Mouse (Mus musculus) hindlimb bud, embryonic 11.5 days (tissue): ENCODE results near the gene 1190005I06Rik.

Experiments used
- DNase-seq: peaks from one replicate; pipeline ENCODE4 v3.0.0-alpha.2; 2012; ENCODE audit warnings: low read depth, low spot score; ENCODE audit errors: extremely low spot score

Gene 1190005I06Rik

DNA sequence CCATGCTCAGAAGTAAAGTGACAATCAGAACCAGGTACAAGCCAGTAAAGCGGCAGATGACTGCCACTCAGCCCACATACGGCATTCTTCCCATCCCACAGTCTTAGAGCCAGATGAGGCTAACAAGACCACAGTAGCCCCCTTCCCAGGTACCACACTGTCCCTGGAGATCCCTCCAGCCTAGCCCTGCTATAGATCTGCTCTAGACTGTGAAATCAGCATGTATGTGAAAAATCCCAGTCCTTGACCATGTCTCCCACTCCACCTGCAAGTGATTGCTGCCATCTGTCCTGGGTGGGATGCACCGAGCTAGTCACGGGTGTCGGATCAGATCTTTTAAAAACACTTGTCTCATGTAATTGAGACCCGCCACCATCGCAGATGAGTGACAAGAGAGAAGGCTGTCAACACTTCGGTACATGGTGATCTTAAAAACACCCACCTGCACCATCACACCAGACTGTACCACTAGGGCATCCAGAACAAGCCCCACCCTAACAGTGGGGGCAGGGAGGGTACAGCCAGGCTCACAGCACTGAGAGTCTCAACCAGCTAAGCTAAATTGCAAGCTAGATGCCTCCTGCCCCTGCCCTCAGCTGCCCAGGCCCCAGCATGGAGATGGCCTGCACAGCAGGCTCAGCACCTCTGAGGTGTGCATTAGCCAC is 67.0 kb downstream of the 1190005I06Rik start:
- DNase-seq, result no peak

DNA sequence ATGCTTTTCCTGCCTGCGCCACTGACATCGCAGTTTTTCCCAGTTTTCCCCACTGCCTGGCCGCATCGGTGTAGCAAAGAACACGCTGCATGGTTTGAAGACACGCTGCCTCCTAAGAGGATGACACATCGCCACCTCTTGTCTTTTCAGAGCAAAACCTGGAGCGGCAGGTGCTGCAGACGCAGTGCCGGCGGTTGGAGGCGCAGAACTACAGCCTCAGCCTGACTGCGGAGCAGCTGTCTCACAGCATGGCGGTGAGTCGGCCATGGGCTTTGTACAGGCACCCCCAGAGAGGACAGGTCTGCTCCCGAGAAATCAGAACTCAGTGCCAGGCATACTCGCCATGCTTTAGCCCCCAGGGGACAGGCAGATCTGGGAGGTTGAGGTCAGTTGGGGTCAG is 69.6 kb downstream of the 1190005I06Rik start:
- no peak for DNase-seq

DNA sequence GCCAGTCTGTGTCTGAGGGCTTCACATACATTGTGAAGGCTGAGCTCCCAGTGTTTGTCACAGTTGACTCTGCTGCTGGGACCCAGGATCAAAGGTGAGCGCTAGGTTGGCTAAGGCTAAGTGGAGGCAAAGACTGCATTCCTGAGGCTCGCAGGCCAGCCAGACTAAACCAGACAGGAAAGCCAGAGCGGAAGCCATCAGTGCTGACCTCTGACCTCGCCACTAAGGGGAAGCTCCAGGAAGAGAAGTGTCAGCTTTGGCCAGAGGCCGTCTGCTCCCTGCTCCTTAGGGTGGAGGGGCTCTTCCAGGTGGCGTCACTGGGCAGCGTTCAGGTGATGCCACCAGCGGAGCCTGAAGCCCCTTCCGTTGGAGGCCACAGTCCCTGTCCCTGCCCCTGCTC is 71.6 kb downstream of the 1190005I06Rik start:
- DNase-seq, result no peak

DNA sequence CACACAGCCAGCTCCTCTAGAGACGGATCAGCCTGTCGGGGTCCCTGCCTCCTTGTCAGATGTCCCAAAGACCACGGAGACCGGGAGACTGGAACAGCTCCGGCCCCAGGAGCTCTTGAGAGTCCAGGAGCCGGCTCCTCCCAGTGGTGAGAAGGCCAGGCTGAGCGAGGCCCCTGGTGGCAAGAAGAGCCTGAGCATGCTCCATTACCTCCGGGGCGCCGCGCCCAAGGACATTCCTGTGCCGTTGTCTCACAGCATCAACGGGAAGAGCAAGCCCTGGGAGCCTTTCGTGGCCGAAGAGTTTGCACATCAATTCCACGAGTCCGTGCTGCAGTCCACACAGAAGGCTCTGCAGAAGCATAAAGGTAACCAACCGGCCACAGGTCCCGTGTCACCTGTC is 72.5 kb downstream of the 1190005I06Rik start:
- no peak for DNase-seq

DNA sequence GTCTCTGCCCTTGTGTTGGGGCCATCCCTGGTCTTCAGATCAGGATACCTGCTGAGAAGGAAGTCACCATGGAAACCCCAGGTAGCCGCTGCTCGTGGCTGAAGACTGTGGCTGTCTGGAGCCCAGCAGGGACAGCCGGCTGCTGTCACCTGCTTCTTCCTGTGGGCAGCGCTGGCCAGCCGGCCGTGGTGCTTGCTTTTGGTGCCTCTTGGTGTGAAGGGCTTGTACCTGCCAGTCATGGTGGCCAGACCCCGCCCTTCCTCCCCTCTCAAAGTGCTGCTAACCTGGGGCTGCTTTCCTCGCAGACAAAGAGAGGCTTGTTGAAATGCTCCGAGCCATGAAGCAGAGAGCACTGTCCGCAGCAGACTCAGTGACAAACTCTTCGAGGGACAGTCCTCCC is 73.6 kb downstream of the 1190005I06Rik start:
- DNase-seq, result no peak

DNA sequence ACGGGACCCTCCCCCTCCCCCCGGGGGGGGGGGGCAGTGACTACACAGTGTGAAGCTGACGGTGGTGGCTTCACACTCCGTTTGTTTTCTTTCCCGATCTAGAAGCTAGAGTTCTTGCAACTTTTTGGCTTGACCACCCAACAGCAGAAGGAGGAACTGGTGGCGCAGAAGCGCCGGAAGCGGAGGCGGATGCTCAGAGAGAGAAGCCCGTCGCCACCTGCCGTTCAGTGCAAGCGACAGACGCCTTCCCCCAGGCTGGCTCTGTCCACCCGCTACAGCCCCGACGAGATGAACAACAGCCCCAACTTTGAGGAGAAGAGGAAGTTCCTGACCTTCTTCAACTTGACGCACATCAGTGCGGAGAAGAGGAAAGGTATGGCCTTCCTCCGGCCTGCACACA is 74.9 kb downstream of the 1190005I06Rik start:
- DNase-seq, result no peak

DNA sequence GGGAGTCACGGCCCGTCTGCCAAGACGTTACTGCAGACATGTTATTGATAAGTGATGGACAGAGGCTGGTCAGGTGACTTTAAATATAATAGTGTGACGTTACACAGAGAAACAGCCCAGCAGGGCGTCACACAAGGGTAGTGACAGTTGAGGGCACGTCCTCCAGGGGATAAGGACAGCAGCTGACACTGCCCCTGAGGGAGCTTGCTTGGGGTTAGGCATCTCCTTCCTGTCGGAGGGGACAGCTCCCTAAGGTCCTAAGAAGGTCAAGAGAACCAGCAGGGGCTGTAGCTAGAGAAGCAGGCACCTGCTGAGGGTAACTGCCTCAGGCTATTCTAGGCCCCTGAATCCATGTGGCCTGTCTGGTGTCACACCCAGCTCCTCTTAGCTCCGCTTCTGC is 75.9 kb downstream of the 1190005I06Rik start:
- no peak for DNase-seq

DNA sequence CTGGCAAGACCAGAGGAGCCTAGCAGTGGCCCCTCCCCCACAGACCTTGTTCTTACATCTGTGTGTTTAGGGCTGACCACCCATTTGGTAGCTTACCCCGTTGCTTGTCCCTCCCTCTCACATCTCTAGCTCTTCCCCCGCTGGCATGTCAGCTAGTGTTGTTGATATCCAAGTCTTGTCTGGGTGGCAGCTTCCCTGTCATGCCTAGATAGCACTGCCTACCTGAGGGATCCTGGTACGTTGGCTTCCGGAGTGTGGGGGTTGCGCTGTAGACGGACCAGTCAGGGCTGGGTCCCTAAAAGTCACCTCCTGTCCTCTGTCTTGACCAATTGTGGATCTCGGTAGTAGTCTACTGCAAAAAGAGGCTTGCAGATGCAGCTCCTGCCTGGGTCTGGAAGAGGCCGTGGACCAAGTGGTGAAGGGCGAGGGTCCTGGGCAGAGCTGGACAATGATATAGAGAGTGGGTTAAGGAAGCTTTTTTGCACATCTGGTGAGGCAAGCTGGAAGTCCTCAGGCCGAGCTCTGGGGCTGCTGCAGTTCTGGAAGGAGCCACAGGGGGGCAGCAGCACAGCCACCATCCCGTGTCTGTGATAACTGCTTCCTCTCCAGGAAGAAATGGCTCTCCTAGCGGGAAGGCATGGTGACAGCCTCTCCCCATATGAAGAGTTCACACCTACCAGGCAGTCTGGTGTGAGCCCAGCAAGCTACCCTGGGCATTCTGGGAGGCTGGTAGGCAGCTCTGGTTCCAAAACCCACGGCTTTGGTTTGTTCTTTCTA is 77.3 kb downstream of the 1190005I06Rik start:
- no peak for DNase-seq

DNA sequence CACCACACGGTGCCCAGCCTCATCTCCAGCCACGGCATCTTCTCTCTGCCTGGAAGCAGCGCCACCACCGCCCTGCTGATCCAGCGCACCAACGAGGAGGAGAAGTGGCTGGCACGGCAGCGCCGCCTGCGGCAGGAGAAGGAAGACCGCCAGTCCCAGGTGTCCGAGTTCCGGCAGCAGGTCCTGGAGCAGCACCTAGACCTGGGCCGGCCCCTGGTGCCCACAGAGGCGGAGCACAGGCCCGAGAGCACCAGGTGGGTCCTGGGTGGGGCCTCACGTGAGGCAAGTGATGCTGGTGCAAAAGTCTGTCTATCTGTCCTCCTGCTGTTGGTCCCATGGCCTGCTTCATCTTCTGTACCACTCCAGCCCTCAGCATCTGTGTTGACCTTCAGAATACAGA is 78.3 kb downstream of the 1190005I06Rik start:
- DNase-seq, result no peak

DNA sequence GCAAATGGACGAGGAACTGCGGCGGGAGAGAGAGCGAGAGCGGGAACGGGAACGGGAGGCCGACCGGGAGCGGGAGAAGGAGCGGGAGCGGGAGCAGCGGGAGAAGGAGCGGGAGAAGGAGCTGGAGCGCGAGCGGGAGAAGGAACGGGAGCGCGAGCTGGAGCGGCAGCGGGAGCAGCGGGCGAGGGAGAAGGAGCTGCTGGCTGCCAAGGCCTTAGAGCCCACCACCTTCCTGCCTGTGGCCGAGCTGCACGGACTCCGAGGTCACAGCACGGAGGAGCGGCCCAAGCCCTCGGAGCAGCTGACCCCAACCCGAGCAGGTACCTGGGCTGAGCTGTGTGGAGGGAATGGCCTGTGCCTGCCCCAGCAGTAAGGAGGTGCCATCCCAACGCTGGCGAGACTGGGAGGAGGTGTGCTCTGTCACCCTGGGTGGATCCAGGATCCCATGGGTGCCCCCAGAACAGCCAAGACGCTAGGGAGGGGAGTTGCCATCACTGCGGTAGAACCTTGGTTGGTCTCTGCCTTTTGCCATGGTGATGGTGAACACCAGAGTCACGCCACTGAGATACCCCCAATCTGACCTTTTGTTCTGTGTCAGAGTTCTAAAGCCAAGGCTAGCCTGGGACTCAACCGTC is 79.2 kb downstream of the 1190005I06Rik start:
- no peak for DNase-seq

DNA sequence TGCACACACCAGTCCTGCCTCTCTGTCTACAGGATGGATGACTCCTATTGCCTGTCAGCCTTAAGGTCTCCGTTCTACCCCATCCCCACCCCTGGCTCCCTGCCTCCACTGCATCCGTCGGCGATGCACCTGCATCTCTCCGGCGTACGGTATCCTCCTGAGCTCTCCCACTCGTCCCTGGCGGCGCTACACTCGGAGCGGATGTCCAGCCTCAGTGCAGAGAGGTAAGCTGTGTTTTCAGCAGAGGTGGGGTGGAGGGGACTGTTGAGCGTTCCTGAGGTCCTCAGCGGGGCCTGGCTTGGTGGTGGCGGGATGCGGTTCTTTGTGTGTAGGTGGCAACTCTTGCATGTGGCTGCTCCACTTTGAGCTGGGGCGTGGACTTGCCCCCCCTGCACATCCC is 79.7 kb downstream of the 1190005I06Rik start:
- no peak for DNase-seq

DNA sequence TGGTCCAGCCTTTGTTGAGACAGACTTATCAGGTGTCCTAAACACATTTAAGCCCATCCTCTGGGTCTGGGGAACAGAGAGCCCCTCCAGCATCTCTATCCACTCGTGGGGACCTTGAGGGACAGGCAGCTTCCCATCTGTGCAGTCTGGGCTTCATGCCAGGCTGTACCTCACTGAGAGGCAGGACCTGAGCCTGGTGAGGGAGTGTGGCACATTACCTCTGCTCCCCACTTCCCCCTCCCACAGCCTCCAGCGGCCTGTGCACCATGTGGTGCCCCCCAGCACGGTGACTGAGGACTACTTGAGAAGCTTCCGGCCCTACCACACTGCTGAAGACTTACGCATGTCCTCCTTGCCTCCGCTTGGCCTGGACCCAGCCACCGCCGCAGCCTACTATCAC is 80.8 kb downstream of the 1190005I06Rik start:
- no peak for DNase-seq

DNA sequence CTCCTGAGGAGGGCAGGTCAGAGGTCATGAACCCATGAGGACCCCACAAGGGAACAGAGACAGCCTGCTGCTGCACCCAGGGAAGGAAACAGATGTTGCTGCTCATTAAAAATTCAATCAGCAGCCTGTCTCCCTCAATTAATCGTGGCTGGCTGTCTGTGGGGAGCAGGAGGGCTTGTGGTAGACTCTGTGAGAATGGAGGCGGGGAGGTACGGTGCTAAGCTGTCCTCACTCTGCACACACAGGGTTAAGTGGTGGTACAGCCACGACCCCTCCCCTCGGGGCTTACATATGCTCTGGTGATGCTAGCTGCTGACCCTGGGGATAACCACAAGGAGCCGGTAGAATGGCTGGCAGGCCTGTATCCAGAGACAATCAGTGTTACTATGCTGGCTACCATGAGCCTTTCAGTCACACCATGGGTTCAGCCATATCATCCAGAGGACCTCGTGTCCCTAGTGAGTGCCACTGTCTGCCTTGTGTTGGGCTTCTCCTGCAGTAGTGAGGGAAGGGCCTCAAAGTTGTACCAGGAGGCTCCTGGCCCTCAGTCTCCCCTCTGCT is 82.2 kb downstream of the 1190005I06Rik start:
- no peak for DNase-seq

DNA sequence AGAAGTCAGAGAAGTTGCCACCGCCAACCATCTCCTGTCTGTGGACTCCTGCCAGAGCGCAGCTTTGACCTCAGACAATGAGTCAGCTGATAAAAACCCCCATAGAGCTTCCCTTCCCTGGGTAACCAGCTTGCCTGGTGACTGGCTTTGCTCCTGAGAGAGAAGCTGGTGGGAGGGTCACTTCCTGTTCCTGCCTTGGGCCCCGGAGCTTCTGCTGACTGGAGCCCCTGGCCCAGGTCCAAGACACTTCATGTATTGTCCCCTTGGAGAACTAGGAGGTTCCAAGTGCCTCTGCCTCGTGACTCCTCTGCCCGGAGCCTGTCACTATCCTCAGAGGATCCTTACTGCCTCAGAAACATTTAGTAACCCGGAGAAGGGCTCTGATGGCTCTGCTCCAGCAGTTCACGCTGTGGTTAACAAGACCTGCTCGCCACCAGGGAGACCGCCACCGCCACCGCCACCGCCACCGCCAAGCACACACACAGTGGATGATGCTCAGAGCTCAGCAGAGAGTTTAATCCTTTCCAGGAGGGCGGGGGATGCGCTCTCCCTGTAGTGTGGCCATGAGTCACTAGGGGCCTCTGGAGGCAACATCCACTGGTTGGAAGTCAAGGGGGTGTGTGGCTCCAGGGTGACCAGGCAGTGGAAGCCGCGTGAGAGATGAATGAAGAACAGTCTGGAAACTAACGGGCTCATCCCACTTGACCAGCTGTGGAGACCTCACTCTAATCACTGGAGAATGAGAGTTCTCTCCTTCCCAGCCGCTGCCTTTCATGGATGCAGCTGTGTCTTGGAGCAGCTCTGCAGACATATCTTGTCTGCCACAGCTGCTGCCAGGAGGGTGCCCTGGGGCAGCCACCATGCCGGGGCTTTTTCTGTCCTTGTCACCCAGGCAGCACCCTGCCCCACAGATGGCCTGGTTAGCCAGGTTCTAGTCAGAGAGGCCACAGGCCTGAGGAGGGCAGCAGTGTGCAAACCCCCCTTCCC is 83.3 kb downstream of the 1190005I06Rik start:
- DNase-seq, result no peak

DNA sequence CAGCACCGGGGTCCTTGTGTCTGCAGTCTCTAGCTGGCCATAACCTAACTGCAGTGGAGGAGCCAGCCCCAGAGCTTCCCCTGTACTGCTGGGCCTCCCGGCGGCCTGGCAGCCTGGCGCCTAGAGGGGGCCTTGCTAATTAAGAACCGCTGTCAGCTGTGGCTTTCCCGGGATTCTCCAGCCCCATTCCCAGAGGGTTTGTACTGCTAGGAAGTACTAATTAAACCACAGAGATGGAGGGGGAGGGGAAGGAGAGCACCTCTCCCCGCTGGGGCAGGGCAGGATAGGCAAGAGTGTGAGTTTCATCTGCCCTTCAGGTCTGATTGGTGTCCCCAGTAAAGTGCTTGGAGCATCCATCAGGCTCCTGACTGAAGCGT is 84.1 kb downstream of the 1190005I06Rik start:
- DNase-seq, result no peak

DNA sequence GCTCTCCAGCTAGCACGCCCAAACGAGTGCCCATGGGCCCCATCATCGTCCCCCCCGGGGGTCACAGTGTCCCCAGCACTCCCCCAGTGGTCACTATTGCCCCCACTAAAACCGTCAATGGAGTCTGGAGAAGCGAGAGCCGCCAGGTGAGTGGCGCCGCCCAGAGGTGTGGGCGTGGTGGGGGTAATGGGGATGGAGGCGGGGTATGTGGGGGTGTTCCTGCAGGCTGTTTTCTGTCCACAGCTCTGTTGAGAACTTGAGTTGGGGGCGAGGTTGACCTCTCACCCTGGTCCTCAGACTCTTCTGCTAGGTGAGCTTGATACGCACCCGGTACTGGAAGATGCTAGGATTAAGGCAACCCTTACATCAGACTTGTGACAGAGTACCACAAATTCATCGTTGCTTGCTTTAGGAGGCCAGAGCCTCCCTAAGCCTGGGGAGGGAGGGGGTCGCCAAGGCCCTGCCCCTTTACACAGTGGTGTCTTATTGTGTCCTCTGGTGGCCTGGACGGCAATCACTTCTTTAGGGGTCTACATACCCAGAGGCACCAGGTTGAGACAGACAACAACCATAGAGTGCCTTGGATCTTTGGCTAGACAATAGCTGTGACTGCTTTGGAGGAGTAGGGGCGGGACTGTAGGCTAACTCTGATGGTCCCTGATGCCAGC is 84.6 kb downstream of the 1190005I06Rik start:
- no peak for DNase-seq

DNA sequence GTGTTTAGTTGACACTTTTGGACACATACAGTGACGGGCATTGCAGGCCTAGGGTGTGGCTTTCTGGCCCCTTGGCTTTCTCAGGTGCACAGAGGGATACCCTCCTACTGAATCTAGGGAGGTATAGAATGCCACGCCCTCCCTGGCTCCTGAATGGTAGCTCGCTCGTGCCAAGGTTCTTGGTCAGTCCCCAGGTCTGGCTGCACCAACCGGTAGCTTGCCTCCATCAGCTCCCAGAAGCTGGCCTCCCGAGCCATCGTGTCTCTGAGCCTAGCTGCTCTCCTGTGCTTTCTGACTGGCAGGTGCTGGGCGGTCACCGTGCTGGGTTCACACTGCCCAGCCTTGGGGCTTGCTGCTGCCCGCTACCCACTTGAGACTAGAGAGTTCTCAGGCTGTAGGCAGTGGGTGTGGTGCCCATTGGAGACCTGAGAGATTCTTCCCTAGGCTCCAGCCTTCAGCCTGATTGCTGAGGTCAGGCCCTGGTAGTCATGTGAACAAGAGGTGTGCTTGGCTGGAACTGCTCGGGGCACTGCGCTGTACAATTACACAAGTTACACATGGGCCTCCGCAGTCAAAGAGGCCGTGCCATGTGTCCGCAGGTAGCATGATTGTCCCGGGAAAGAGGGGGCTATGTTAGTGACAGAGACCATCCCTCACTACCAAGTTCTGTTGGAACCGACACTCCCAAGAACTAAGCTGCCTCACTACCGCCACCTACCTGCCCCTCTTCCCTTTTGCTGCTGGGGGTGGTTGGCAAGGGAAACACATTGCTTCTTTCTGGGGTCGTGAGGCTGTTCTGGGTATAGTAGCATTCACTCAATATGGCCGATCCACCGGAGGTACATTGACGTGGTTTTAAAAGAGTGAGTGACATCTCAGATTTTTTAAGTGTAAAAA is 85.6 kb downstream of the 1190005I06Rik start:
- no peak for DNase-seq

DNA sequence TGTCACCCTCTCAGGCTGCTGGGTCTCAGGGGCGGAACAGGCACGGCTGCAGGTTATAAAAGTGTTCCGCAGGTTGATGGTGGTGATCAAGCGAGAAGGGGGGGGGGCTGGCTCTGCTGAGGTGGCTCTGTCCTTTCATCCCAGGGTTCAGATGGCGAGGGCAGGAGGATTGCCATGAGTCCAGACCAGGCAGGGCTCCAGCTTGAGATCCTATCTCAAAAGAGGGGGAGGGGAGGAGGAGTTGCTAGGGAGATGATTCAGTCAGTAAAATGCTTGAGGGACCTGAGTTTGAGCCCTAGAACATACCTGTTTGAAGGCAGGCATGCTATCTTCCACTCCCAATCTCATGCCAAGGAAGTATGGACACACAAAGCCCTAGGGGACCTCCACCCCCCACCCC is 86.9 kb downstream of the 1190005I06Rik start:
- DNase-seq, result no peak

DNA sequence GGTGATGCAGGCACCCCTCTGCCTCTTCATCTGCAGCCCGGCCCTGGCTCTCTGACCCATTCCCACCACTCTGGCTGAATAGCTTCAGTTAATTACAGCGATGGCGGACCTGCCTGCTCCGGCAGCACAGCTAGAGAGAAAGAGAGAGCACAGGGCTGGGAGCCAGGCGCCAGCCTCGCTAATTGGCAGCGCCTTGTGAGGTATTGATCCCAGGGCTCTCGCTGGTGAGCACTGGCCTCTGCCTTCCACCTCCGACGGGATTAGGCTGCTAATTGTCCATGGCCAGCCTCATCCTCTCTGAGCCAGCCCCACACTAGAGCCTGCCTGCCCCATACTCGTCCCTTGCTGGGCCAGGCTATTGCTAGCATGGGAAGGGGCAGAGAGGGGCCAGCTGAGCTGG is 87.8 kb downstream of the 1190005I06Rik start:
- DNase-seq, result no peak
